Mouse (Mus musculus) kidney, embryonic 15.5 days (tissue): ENCODE measurements around the gene Ccdc9. TPM values are rescaled to one million over a fixed set of nuclear protein-coding genes. Genes with fewer than 3 reads are reported as not detected.
A peak's percentile ranks its signal among the peaks of the same experiment; 100 is the strongest.
"Not testable (repeated sequence)": the region's sequence is repeated elsewhere in the genome, so short reads cannot be mapped to it uniquely, and the experiment has no call there.

Experiments used
- ATAC-seq: fragments of 200-750 bp; cut with Nextera tagmentation; replicated peaks from 2 replicates; pipeline ENCODE4 v1.8.0; 2017; ENCODE audit warnings: moderate TSS enrichment; ENCODE audit not compliant: low FRiP score
- H3K27ac ChIP-seq: fragments of 300-500 bp; sonication (generic); 2 replicates; pipeline ENCODE4 v1.5.1; 2015; ENCODE audit warnings: mild to moderate bottlenecking, inconsistent platforms
- H3K27me3 ChIP-seq: fragments of 300-500 bp; sonication (generic); 2 replicates; pipeline ENCODE4 v1.6.1; 2015; ENCODE audit warnings: inconsistent platforms
- H3K36me3 ChIP-seq: fragments of 300-500 bp; sonication (generic); 2 replicates; pipeline ENCODE4 v1.6.1; 2015; ENCODE audit warnings: inconsistent platforms
- H3K4me1 ChIP-seq: fragments of 300-500 bp; sonication (generic); 2 replicates; pipeline ENCODE4 v1.6.1; 2015; ENCODE audit warnings: inconsistent platforms
- H3K4me2 ChIP-seq: fragments of 300-500 bp; sonication (generic); 2 replicates; pipeline ENCODE4 v1.6.1; 2015; ENCODE audit warnings: moderate library complexity, mild to moderate bottlenecking, inconsistent platforms
- H3K4me3 ChIP-seq: fragments of 300-500 bp; sonication (generic); replicated peaks from 2 replicates; pipeline ENCODE4 v1.5.1; 2015; ENCODE audit warnings: mild to moderate bottlenecking, inconsistent platforms
- H3K9ac ChIP-seq: fragments of 300-500 bp; sonication (generic); 2 replicates; pipeline ENCODE4 v1.6.1; 2015; ENCODE audit warnings: mild to moderate bottlenecking, inconsistent platforms
- H3K9me3 ChIP-seq: fragments of 300-500 bp; sonication (generic); replicated peaks from 2 replicates; pipeline ENCODE4 v1.6.1; 2016; ENCODE audit warnings: inconsistent platforms
- WGBS: fragments of 180-500 bp; shearing (Covaris S2); methylation state at CpG from one replicate; pipeline ENCODE4 v1.1.7; 2015; ENCODE audit warnings: mixed read lengths; 5-methylcytosine and 5-hydroxymethylcytosine counted together
- polyA plus RNA-seq: library from polyadenylated mRNA; unstranded; fragments of >200 nt; fragmentation: Nextera tagmentation; extraction: Ambion mirVana; gene quantifications from 2 replicates; pipeline ENCODE4 v1.2.1, GENCODE M21; 2015

Gene Ccdc9
- polyA plus RNA-seq, 1 experiment from 2014 or later = 33.0 TPM

DNA sequence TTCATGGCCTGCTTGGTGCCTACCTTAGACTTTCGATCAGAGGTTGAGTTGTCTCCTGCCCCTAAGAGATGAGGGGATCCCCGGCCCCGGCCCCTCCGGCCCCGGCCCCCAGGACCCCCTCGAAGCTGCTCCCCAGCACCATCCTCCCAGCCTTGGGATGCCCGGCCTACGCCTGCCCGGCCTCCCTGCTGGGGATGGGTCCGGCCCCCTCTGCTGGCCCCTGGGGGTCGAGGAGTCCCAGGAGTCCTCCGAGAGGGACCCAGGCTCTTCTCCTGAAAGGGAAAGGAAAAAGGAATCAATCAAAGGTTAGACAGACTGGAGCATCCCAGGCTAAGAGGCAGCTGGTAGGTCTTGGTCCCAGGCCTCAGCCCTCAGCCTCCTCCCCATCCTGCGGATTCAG, 4.3 kb downstream of the Ccdc9 start:
- no peak overlapping the region for H3K27ac ChIP-seq
- no peaks in the 10 kb centered on the region for H3K9me3 ChIP-seq
- no peak overlapping the region for H3K4me3 ChIP-seq
- H3K4me2 ChIP-seq = no peak overlapping the region
- 92% methylated on average over 13 of the region's 13 CpGs for WGBS
- H3K27me3 ChIP-seq = no peaks in the 10 kb centered on the region
- ATAC-seq = no peak
- H3K36me3 ChIP-seq = peaks cover 71% of the 10 kb centered on the region
- H3K9ac ChIP-seq = no peak overlapping the region
- H3K4me1 ChIP-seq = peaks cover 17% of the 10 kb centered on the region

DNA sequence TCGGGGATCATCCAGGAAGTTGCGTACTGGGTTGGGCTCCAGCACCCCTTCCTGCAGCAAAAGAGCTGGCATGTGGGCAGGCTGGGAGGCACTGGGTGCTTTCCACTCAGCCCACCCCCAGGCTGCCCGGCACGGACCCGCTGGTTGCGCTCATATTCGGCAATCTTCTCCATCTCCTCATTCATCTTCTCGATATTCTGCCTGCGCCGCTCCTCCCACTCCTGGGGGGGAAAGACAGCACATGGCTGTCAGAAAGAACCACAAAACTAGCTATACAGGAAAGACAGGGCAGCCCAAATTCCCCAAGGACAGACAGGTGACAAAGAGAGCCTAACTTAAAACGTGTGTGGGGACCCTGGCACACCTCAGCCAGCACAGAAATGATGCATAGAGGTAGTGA, 5.9 kb downstream of the Ccdc9 start:
- ATAC-seq = no peak
- H3K9me3 ChIP-seq = no peaks in the 10 kb centered on the region
- 92% methylated on average over 11 of the region's 11 CpGs for WGBS
- H3K36me3 ChIP-seq = peaks cover 87% of the 10 kb centered on the region
- no peak overlapping the region for H3K27ac ChIP-seq
- no peak overlapping the region for H3K4me2 ChIP-seq
- peaks cover 16% of the 10 kb centered on the region for H3K4me1 ChIP-seq
- no peak overlapping the region for H3K4me3 ChIP-seq
- no peaks in the 10 kb centered on the region for H3K27me3 ChIP-seq
- no peak overlapping the region for H3K9ac ChIP-seq

DNA sequence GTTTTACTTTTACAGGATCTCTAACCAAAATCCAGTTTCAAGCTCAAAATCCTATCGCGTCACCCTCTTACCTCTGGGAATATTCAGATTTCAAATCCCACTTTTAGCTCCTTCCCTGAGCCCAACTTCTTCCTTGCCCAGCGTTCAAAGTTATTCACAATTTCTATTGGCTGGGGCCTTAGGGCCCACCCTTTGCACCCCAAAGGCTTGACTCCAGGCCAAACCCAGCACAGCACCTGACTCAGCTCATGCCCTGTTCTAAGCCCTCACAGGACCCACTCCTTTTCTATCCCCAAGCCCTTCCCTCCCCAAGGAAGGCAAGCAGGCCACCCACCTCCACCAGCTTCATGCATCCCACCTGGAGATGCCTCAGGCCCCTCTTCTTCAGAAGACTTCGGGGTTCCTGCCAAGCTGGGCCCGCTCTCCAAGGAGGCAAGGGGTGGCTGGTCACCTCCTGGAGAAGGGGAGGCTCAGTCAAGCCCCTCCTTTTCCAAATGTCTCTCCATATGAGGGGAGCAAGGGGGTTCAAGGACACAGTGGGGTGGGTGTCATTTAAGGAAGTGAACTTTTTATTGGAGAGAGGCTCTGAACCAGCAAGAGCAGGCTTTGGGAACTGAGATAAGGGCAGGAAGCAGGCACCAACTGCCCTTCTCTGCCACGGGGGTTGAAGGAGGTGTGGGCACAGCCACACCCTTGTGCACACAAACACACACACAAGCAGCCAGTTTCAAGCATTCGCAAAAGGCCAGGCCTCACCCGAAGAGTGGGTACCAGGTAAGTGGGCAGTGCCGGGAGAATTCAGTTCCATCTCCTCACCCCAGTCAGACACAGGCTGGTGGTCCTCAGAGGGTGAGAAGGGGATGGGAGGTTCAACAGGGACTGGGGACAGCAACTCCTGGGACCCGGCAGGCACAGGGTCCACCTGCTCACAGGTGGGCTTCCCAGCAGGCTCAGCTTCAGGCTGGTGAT, 11.4 kb downstream of the Ccdc9 start:
- Histone ChIP-seq H3K27ac (no peak overlapping the region), H3K9me3 (no peaks in the 10 kb centered on the region), H3K9ac (no peak overlapping the region), H3K4me1 (peaks cover 38% of the 10 kb centered on the region), H3K4me2 (no peak overlapping the region), H3K27me3 (no peaks in the 10 kb centered on the region), H3K36me3 (peaks cover 52% of the 10 kb centered on the region), H3K4me3 (no peak overlapping the region)
- no peak for ATAC-seq
- 86% methylated on average over 10 of the region's 10 CpGs for WGBS

DNA sequence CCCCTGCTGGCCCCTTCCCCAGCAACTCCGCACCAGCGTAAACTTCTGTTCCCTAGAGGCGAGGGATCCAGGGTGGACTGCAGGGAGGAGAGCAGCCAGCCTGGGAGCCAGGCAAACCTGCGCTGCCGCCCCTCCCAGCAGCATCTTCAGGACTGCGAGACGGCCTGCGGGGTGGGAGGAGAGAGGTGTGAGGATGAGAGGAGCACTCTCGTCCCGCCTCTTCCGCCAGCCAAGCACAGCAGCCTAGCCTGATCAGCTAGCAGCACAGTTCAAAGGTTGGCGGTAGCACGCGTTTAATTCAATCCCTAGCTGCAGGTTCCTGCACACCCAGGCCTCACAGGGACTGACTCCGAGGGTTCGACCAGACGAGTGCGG, 12.8 kb downstream of the Ccdc9 start:
- H3K27ac ChIP-seq = peak overlapping the region; percentile 97
- H3K27me3 ChIP-seq = no peaks in the 10 kb centered on the region
- peak overlapping the region; percentile 81 for H3K4me3 ChIP-seq
- no peaks in the 10 kb centered on the region for H3K9me3 ChIP-seq
- peak; percentile 84 for ATAC-seq
- peaks cover 38% of the 10 kb centered on the region for H3K4me1 ChIP-seq
- WGBS = under 1% methylated on average over 18 of the region's 18 CpGs
- peak overlapping the region; percentile 93 for H3K4me2 ChIP-seq
- H3K36me3 ChIP-seq = peaks cover 40% of the 10 kb centered on the region
- H3K9ac ChIP-seq = peak overlapping the region; percentile 55

DNA sequence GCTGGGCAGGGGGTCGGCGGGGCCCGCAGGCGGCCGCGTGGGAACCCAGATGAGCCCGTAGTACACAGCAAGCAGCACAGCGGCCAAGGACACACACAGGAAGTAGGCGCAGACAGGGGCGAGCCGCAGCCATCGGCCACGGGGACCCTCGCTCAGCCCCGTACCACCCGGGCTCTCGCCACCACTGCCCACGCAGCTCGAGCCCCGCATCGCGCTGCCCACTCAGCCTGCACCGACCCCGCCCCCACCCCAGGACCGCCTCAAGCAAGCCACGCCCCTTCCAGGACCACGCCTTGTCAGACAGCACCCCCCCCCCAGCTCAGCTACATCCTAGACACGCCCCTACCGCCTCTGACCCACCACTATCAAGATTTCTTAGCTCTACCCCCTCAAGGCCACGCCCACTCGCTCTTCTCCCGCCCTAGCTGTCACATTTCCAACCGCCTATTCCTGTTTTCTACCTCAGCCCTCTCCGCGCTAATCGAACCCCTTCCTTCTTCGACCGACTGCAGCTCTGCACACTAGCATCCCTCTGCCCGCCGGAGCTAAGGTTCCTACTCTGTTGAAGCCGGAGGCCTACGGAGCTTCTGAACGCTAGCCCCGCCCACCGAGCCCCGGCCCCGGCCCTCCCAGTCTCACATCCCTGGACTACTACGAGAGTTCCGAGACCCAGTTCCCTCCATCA, 13.4 kb downstream of the Ccdc9 start, which contains the start of gene Inafm1:
Inafm1 (minus strand) TSS at position 537 of the 685 bp plus-strand sequence.
- Histone ChIP-seq H3K9me3 (no peaks in the 10 kb centered on the region), H3K4me2 (peak within 1 kb of the TSS; percentile 93), H3K27me3 (no peaks in the 10 kb centered on the region), H3K27ac (peak within 1 kb of the TSS; percentile 97), H3K4me1 (peaks cover 38% of the 10 kb centered on the region), H3K4me3 (peak within 1 kb of the TSS; percentile 81), H3K36me3 (peaks cover 35% of the 10 kb centered on the region), H3K9ac (peak within 1 kb of the TSS; percentile 79)
- WGBS = under 1% methylated on average over 40 of the region's 49 CpGs
- peak; percentile 77 for ATAC-seq

DNA sequence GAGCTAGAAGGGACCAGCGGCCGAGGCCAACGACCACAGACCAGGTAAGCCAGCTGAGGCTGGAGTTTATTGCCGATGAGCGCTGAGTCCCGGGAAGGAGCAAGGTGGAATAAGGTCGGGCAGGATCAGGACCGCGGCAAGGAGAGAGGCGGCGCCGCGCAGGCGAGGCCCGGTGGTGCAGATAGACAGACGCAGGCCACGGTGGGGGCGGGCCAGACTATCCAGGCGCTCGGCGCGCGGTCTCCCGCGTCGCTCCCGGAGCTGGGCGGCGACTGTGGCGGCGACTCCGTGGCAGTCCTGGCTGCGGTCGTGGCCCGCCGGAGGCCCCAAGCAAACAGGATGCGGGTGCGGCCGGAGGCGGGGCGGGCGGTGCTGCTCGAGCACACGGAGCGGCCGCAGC, 13.9 kb downstream of the Ccdc9 start:
- ATAC-seq = peak; percentile 78
- H3K36me3 ChIP-seq = peaks cover 29% of the 10 kb centered on the region
- no peaks in the 10 kb centered on the region for H3K9me3 ChIP-seq
- WGBS = 0% methylated on average over 44 of the region's 46 CpGs
- peak overlapping the region; percentile 81 for H3K4me3 ChIP-seq
- H3K27me3 ChIP-seq = no peaks in the 10 kb centered on the region
- H3K27ac ChIP-seq = peak overlapping the region; percentile 97
- peak overlapping the region; percentile 79 for H3K9ac ChIP-seq
- peaks cover 38% of the 10 kb centered on the region for H3K4me1 ChIP-seq
- H3K4me2 ChIP-seq = peak overlapping the region; percentile 93

DNA sequence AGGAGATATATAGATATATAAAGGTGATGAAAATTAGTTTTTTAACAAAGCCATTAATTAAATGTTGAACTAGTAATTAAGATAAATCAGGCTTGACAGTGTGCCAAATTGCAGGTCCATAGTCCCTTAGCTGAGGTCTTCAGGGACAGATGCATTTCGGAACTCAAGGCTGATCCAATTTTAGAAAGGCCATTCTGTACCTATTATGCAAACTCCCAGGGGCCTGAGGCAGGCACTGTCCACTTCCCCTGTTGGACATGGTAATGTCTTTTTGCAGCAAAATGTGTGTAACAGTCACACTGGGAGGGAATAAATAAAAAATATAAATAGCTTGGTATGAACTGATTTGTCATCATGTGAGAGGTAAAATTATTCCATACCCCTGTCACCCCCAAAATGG, 15.5 kb downstream of the Ccdc9 start:
- no peak overlapping the region for H3K4me3 ChIP-seq
- H3K36me3 ChIP-seq = peaks cover 14% of the 10 kb centered on the region
- no peaks in the 10 kb centered on the region for H3K27me3 ChIP-seq
- no peak overlapping the region for H3K27ac ChIP-seq
- no peak overlapping the region for H3K9ac ChIP-seq
- WGBS = 79% methylated on average over 1 of the region's 1 CpGs
- no peak for ATAC-seq
- H3K4me2 ChIP-seq = no peak overlapping the region
- no peaks in the 10 kb centered on the region for H3K9me3 ChIP-seq
- H3K4me1 ChIP-seq = peaks cover 38% of the 10 kb centered on the region

DNA sequence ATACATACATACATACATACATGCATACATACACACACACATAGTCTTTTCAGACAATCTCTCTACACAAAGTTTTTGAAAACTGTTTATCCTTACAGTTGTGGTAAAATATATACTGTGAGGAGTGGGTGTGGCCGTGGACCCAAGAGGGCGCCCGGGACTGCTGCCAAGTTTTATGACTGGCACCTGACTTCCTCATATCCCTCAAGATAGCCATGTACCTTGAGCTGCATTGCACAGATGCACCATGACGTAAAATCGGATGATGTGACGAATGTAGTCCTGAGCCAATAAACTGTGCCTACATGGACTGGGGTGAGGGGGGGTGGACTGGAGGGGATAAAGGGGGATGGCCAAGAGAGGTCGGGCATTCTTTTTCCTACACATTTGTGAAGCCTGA, 20.0 kb downstream of the Ccdc9 start:
- H3K4me1 ChIP-seq, H3K4me3 ChIP-seq, H3K27me3 ChIP-seq, H3K4me2 ChIP-seq, H3K27ac ChIP-seq, H3K36me3 ChIP-seq, H3K9ac ChIP-seq, ATAC-seq, H3K9me3 ChIP-seq: not testable (repeated sequence)
- 86% methylated on average over 7 of the region's 7 CpGs for WGBS

DNA sequence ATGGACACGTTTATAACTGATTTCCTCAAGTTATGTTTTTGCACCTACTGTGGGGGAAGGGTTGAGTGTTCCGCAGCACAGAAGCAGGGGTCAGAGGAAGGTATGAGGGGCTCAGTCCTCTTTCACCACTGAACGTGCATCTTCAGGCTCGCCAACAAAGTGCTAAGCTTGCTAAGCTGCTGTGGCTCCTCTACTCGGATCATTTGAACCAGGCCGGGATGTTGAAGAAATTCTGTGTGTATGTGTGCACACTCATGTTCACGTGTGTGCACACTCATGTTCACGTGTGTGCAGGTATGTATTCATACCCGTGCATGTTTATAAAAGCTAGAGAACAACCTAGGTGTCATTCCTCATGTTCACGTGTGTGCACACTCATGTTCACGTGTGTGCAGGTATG, 20.7 kb downstream of the Ccdc9 start:
- Histone ChIP-seq H3K4me2 (no peak overlapping the region), H3K36me3 (no peaks in the 10 kb centered on the region), H3K9ac (no peak overlapping the region), H3K27me3 (no peaks in the 10 kb centered on the region), H3K4me1 (no peaks in the 10 kb centered on the region), H3K27ac (no peak overlapping the region), H3K9me3 (peaks cover 3% of the 10 kb centered on the region; the same call in 1 of the 2 replicates), H3K4me3 (no peak overlapping the region)
- 88% methylated on average over 11 of the region's 11 CpGs for WGBS
- no peak for ATAC-seq

DNA sequence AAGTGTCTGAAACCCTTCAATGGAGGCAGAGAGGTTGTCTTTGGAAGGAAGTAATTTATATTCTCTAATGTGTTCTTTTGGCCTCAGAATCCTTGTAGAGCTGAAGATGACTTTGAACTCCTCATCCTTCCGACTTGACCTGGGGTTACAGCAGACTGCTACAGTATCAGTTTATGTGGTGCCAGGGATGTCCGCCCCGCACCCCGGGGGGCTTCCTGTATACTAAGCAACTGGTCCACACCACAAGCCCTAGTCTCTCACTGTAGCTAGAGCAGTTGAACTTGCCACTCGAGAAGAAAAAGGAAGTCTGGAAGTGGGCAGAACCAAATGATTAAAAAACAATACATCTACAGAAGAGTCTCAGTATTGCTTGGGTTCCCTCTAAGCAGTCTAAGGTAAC, 22.8 kb downstream of the Ccdc9 start:
- ATAC-seq = no peak
- Histone ChIP-seq H3K4me2 (no peak overlapping the region), H3K27ac (no peak overlapping the region), H3K4me3 (no peak overlapping the region), H3K36me3 (no peaks in the 10 kb centered on the region), H3K9ac (no peak overlapping the region), H3K4me1 (no peaks in the 10 kb centered on the region), H3K27me3 (no peaks in the 10 kb centered on the region), H3K9me3 (peaks cover 3% of the 10 kb centered on the region; the same call in 1 of the 2 replicates)
- 80% methylated on average over 5 of the region's 5 CpGs for WGBS

DNA sequence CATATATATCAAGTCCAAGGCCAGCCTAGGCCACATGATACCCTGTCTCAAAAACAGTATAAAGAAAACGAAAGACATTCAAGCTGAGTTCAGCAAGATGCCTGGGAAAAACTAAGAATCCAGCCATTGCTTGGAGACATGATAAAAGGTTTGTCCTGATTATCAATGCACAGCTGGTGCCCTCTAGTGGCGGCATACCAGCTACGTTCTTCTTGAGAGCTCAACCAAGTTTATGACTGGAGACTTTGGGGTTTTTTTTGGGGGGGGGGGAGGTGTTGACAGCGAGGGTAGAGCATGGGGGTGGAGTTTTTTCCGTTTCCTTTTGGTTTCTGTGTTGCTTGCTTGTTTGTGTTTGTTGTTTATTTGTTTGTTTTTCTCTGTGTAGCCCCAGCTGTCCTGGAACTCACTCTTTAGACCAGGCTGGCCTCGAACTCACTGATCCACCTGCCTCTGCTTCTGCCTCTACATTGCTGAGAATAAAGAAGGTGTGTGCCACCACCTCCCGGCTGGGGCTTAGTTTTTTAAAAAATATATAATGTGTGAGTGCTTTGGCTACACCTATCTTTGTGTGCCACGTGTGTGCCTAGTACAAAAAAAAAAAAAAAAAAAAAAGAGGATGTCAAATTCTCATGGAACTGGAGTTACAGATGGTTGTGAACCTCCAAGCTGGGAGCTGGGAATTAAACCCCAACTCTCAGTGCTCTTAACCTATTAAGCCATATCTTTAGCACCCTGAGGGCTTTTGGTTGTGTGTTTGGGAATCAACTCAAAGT, 23.4 kb downstream of the Ccdc9 start:
- peaks cover 3% of the 10 kb centered on the region; the same call in 1 of the 2 replicates for H3K9me3 ChIP-seq
- H3K36me3 ChIP-seq = no peaks in the 10 kb centered on the region
- WGBS = 31% methylated on average over 8 of the region's 8 CpGs
- no peaks in the 10 kb centered on the region for H3K27me3 ChIP-seq
- H3K27ac ChIP-seq = no peak overlapping the region
- no peak overlapping the region for H3K4me3 ChIP-seq
- no peak for ATAC-seq
- H3K9ac ChIP-seq = no peak overlapping the region
- H3K4me2 ChIP-seq = no peak overlapping the region
- H3K4me1 ChIP-seq = no peaks in the 10 kb centered on the region
